Mouse (Mus musculus) CH12.LX (cell line): ENCODE measurements at regions not wholly inside any gene's neighbourhood (a gene's known extent, or its start where the extent isn't known, plus 50 kb on each side); places are given as distances from the start of the nearest gene placed in this dataset.

Experiments
- DNase-seq: peaks from one replicate; pipeline ENCODE4 v3.0.0-alpha.2; 2013; ENCODE audit errors: extremely low read depth
- H3K27ac ChIP-seq: 2 replicates; pipeline ENCODE4 v1.5.1; 2012; ENCODE audit warnings: low read depth, mild to moderate bottlenecking, control low read depth, moderate library complexity; ENCODE audit not compliant: insufficient read depth
- H3K27me3 ChIP-seq: replicated peaks from 2 replicates; pipeline ENCODE3; 2012; ENCODE audit warnings: inconsistent platforms
- H3K36me3 ChIP-seq, 2 experiments: replicated peaks in 1 of 2; 2 replicates each; pipeline versions ENCODE3 to v1.6.1; 2012; ENCODE audit warnings: inconsistent platforms in 1 of 2, low read length in 1 of 2, mild to moderate bottlenecking in 1 of 2, mixed read lengths in 1 of 2, moderate library complexity in 1 of 2; ENCODE audit not compliant: control insufficient read depth in 1 of 2, insufficient read depth in 1 of 2
- H3K4me1 ChIP-seq, 2 experiments: 2 replicates each; pipeline ENCODE4 v1.6.1; 2012; ENCODE audit warnings: inconsistent platforms in 1 of 2, moderate library complexity in 1 of 2; ENCODE audit not compliant: insufficient read depth in 2 of 2, control insufficient read depth in 1 of 2
- H3K4me2 ChIP-seq: 2 replicates; pipeline ENCODE4 v1.6.1; 2012; ENCODE audit warnings: low read depth, mild to moderate bottlenecking, control low read depth; ENCODE audit not compliant: poor library complexity, insufficient read depth, severe bottlenecking
- H3K4me3 ChIP-seq, 3 experiments: fragments of 150-350 bp in 1 of 3; sonication (generic) in 1 of 3; replicated peaks in 1 of 3; 2 replicates each; pipeline versions ENCODE3 to v1.5.1; 2011 to 2012; ENCODE audit warnings: low read depth in 2 of 3, low read length in 2 of 3, mild to moderate bottlenecking in 2 of 3, moderate library complexity in 2 of 3, control low read depth in 1 of 3, improper control_type of control experiment in 1 of 3, inconsistent platforms in 1 of 3, mixed read lengths in 1 of 3; ENCODE audit not compliant: poor library complexity in 1 of 3
- H3K79me2 ChIP-seq: replicated peaks from 2 replicates; pipeline ENCODE4 v1.6.1; 2012; ENCODE audit warnings: mild to moderate bottlenecking, moderate library complexity; ENCODE audit not compliant: control insufficient read depth, poor library complexity, insufficient read depth, severe bottlenecking; ENCODE audit errors: extremely low read depth
- H3K9ac ChIP-seq: 2 replicates; pipeline ENCODE4 v1.6.1; 2012; ENCODE audit warnings: low read depth, mild to moderate bottlenecking, control low read depth, moderate library complexity; ENCODE audit not compliant: insufficient read depth
- H3K9me3 ChIP-seq: replicated peaks from 2 replicates; pipeline ENCODE3; 2012; ENCODE audit warnings: low read length, inconsistent platforms, mixed read lengths
- BHLHE40 ChIP-seq: IDR thresholded peaks from 2 replicates; pipeline ENCODE4 v1.6.1; 2011; ENCODE audit warnings: mild to moderate bottlenecking, low read depth, low read length, improper control_type of control experiment
- CTCF ChIP-seq, 2 experiments: IDR thresholded peaks in 1 of 2; conservative IDR thresholded peaks in 1 of 2; 2 replicates each; pipeline ENCODE4 v1.5.1; 2011 to 2012; ENCODE audit warnings: low read depth in 2 of 2, low read length in 2 of 2, improper control_type of control experiment in 1 of 2, inconsistent platforms in 1 of 2, mild to moderate bottlenecking in 1 of 2, moderate library complexity in 1 of 2
- ELF1 ChIP-seq: IDR thresholded peaks from 2 replicates; pipeline ENCODE4 v1.6.1; 2014; ENCODE audit warnings: low read depth, mild to moderate bottlenecking, inconsistent platforms, low read length, improper control_type of control experiment
- EP300 ChIP-seq: IDR thresholded peaks from 2 replicates; pipeline ENCODE4 v1.6.1; 2011; ENCODE audit warnings: low read length, improper control_type of control experiment
- ETS1 ChIP-seq: conservative IDR thresholded peaks from 2 replicates; pipeline ENCODE4 v1.6.1; 2012; ENCODE audit warnings: low read depth, mild to moderate bottlenecking, inconsistent platforms, low read length, improper control_type of control experiment, moderate library complexity
- GABPA ChIP-seq: IDR thresholded peaks from 2 replicates; pipeline ENCODE4 v1.6.1; 2012; ENCODE audit warnings: low read depth, low read length, improper control_type of control experiment, inconsistent platforms; ENCODE audit not compliant: insufficient replicate concordance
- HCFC1 ChIP-seq: IDR thresholded peaks from 2 replicates; pipeline ENCODE4 v1.6.1; 2012; ENCODE audit warnings: low read depth, mild to moderate bottlenecking, inconsistent platforms, low read length, improper control_type of control experiment
- JUND ChIP-seq: conservative IDR thresholded peaks from 2 replicates; pipeline ENCODE4 v1.6.1; 2011; ENCODE audit warnings: low read depth, low read length, improper control_type of control experiment
- KAT2A ChIP-seq: IDR thresholded peaks from 2 replicates; pipeline ENCODE4 v1.6.1; 2012; ENCODE audit warnings: low read length, improper control_type of control experiment, inconsistent platforms; ENCODE audit not compliant: insufficient replicate concordance
- MAFK ChIP-seq: IDR thresholded peaks from 2 replicates; pipeline ENCODE4 v1.6.1; 2011; ENCODE audit warnings: low read length, improper control_type of control experiment; ENCODE audit not compliant: insufficient replicate concordance
- MAX ChIP-seq: IDR thresholded peaks from 2 replicates; pipeline ENCODE4 v1.6.1; 2011; ENCODE audit warnings: low read length, improper control_type of control experiment
- MAZ ChIP-seq: IDR thresholded peaks from 2 replicates; pipeline ENCODE4 v1.6.1; 2012; ENCODE audit warnings: low read depth, mild to moderate bottlenecking, inconsistent platforms, low read length, improper control_type of control experiment, moderate library complexity
- MXI1 ChIP-seq: IDR thresholded peaks from 2 replicates; pipeline ENCODE4 v1.6.1; 2011; ENCODE audit warnings: mild to moderate bottlenecking, low read depth, low read length, improper control_type of control experiment
- MYC ChIP-seq: IDR thresholded peaks from 2 replicates; pipeline ENCODE4 v1.6.1; 2011; ENCODE audit warnings: low read depth, mild to moderate bottlenecking, improper control_type of control experiment, low read length
- NELFE ChIP-seq: IDR thresholded peaks from 2 replicates; pipeline ENCODE4 v1.6.1; 2011; ENCODE audit warnings: low read depth, low read length, improper control_type of control experiment
- NRF1 ChIP-seq: IDR thresholded peaks from 2 replicates; pipeline ENCODE4 v1.6.1; 2014; ENCODE audit warnings: low read depth, mild to moderate bottlenecking, inconsistent platforms, low read length, improper control_type of control experiment, moderate library complexity
- POLR2A ChIP-seq: IDR thresholded peaks from 2 replicates; pipeline ENCODE4 v1.6.1; 2011; ENCODE audit warnings: low read depth, mild to moderate bottlenecking, improper control_type of control experiment, low read length
- SMC3 ChIP-seq: IDR thresholded peaks from 2 replicates; pipeline ENCODE4 v1.6.1; 2011; ENCODE audit warnings: low read depth, low read length, improper control_type of control experiment
- TCF12 ChIP-seq: IDR thresholded peaks from 2 replicates; pipeline ENCODE4 v1.6.1; 2014; ENCODE audit warnings: low read depth, mild to moderate bottlenecking, inconsistent platforms, low read length, improper control_type of control experiment
- UBTF ChIP-seq: IDR thresholded peaks from 2 replicates; pipeline ENCODE4 v1.6.1; 2012; ENCODE audit warnings: low read depth, mild to moderate bottlenecking, inconsistent platforms, low read length, improper control_type of control experiment, moderate library complexity
- USF1 ChIP-seq: IDR thresholded peaks from 2 replicates; pipeline ENCODE4 v1.6.1; 2014; ENCODE audit warnings: low read depth, mild to moderate bottlenecking, inconsistent platforms, low read length, improper control_type of control experiment
- USF2 ChIP-seq: conservative IDR thresholded peaks from 2 replicates; pipeline ENCODE4 v1.6.1; 2011; ENCODE audit warnings: low read depth, low read length, improper control_type of control experiment
- ZKSCAN1 ChIP-seq: IDR thresholded peaks from 2 replicates; pipeline ENCODE4 v1.6.1; 2012; ENCODE audit warnings: low read depth, inconsistent platforms, low read length, improper control_type of control experiment, borderline replicate concordance
- dilution Hi-C: fragments of 300-500 bp; cut with MboI; formaldehyde crosslinking; loops from 2 replicates; pipeline ENCODE4 v1.14.3; 2020; ENCODE audit warnings: low sequenced_read_pairs; ENCODE audit not compliant: extremely low pct_unique_long_range_greater_than_20kb, extremely low pct_ligation_motif_present
- in situ Hi-C: fragments of 300-500 bp; cut with MboI; formaldehyde crosslinking; loops from 3 replicates; pipeline ENCODE4 v1.14.3; 2019; ENCODE audit warnings: low sequenced_read_pairs, low pct_ligation_motif_present, low pct_unique_long_range_greater_than_20kb, mixed read lengths

DNA sequence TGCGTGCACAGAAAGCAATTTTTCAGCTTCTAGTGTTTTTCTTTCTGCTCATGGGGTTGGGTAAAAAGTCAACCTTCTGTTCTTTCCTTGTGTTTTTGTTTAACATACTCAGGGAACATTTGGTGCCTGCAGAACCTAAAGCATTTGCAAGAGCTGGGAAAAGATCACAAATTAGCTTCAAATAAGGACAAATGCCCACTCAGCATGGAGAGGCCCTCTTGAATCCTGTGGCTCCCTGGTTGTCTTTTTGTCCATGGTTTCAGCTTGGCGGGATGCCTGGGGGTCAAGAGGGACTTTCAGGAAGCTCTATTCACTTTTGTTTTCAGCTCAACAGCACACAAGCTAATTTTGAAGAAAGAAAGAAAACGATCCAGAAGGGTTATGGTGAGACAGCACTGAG, 186.4 kb upstream of the Nampt start:
- H3K27ac ChIP-seq = no peak overlapping the region
- in situ Hi-C loops (no loop called here), dilution Hi-C loops (no loop called here)
- no peak for DNase-seq
- H3K36me3 ChIP-seq = no peaks in the 10 kb centered on the region
- H3K4me1 ChIP-seq = peaks cover 8 to 26% of the 10 kb centered on the region in 2 experiments; a peak in 3 of 4 replicates
- no peak overlapping the region for H3K4me3 ChIP-seq
- TF ChIP-seq JUND = no peak
- TF ChIP-seq CTCF (conservative IDR thresholded peaks at IDR 0.05 in 1 of 2, IDR thresholded peaks at IDR 0.05 in 1 of 2; ENCODE audit: low read depth in 2 of 2, low read length in 2 of 2) = no peak
- no peak for TF ChIP-seq SMC3
- no peak for TF ChIP-seq GABPA
- TF ChIP-seq POLR2A = no peak
- no peak for TF ChIP-seq NELFE
- no peak for TF ChIP-seq USF2
- no peak for TF ChIP-seq NRF1
- no peak for TF ChIP-seq UBTF
- TF ChIP-seq MYC = no peak
- TF ChIP-seq MAX = no peak
- TF ChIP-seq MXI1 = no peak
- TF ChIP-seq ELF1 = no peak
- TF ChIP-seq USF1 = no peak
- no peak for TF ChIP-seq HCFC1
- TF ChIP-seq EP300 = no peak
- TF ChIP-seq KAT2A = no peak
- TF ChIP-seq MAFK = no peak
- TF ChIP-seq TCF12 = no peak
- TF ChIP-seq BHLHE40 = no peak
- no peaks in the 10 kb centered on the region for H3K79me2 ChIP-seq
- H3K9me3 ChIP-seq = no peaks in the 10 kb centered on the region
- H3K9ac ChIP-seq = no peak overlapping the region
- H3K4me2 ChIP-seq = no peak overlapping the region
- H3K27me3 ChIP-seq = no peaks in the 10 kb centered on the region

DNA sequence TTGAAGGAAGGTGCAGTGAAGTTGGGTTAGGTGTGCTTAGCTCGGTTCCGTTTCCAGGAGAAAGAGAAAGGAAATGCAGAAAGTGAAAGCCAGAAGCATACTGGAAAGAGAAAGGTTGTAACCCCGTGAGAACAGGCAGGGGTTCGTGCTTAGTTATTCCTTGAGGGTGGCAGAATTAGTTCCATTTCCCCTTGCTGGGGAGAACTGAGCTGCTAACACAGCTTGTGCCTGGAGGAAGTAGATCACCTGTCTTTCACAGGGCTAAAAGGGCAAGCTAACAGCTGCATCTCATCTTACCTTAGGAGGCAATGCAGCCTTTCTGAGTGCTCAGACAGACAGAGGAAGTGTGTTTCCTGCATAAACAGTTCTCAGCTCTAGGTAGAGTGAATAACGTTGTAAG, 184.3 kb upstream of the Nampt start:
- in situ Hi-C loops (loop anchor here (5.0 kb wide), 2 partner anchors 192 to 262 kb away; no protein-coding TSS in a partner anchor), dilution Hi-C loops (no loop called here)
- no peaks in the 10 kb centered on the region for H3K79me2 ChIP-seq
- H3K4me1 ChIP-seq = peaks cover 8 to 34% of the 10 kb centered on the region in 2 experiments; a peak in 3 of 4 replicates
- no peak overlapping the region for H3K9ac ChIP-seq
- no peaks in the 10 kb centered on the region for H3K36me3 ChIP-seq
- no peak for TF ChIP-seq MAZ
- peak; percentile 27 for TF ChIP-seq BHLHE40
- TF ChIP-seq ZKSCAN1 = no peak
- no peak for TF ChIP-seq ETS1
- no peak overlapping the region for H3K27ac ChIP-seq
- H3K9me3 ChIP-seq = no peaks in the 10 kb centered on the region
- H3K27me3 ChIP-seq = no peaks in the 10 kb centered on the region
- peak overlapping the region; percentile 3; the same call in 1 of the 2 replicates for H3K4me2 ChIP-seq
- H3K4me3 ChIP-seq = no peak overlapping the region
- peak; percentile 48 for DNase-seq
